Mouse (Mus musculus) spleen, postnatal 4 days (tissue): ENCODE measurements around the gene Ccdc114.

Experiments
- DNase-seq, 2 experiments: peaks; one replicate each; pipeline ENCODE4 v3.0.0; 2022; ENCODE audit warnings: low spot score in 2 of 2

The Ccdc114 gene

GRCm38 (mm10) chr7:45974512-45974911 is 50.6 kb downstream of the Ccdc114 start:
- DNase-seq: no peak

GRCm38 (mm10) chr7:45981612-45982011 is 57.7 kb downstream of the Ccdc114 start:
- DNase-seq: no peak

DNA sequence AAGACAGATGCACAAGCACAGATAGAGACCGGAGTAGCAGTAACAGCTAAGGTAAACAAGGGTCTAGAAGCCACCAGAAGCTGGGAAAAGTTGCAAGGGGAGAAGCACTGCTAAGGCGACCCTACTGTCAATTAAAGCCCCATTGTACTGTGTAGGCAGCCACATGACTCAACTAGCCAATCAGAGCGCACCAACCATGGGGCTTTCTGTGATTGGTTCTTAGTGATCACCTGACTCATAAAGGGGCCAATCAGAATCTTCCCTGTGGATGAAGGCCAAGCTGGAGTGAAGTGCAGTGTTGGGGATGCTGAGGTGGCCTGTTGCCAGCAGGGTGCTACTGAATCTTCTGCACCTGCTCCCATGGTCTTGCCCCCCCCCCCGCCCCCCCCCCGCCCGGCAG is 63.0 kb downstream of the Ccdc114 start:
- DNase-seq: no peak

- DNase-seq: no peak
Measured at GRCm38 (mm10) chr7:45988344-45988743, 64.5 kb downstream of the Ccdc114 start.

- DNase-seq: no peak
Measured at GRCm38 (mm10) chr7:45992470-45992869, 68.6 kb downstream of the Ccdc114 start.
